Mouse (Mus musculus): ENCODE measurements around the gene Klhdc9. TPM values are rescaled to one million over a fixed set of nuclear protein-coding genes. Genes with fewer than 3 reads are reported as not detected.

The Klhdc9 gene
- total RNA-seq (2021): 1 to 10 TPM; 6.4 to 9.2 TPM

DNA sequence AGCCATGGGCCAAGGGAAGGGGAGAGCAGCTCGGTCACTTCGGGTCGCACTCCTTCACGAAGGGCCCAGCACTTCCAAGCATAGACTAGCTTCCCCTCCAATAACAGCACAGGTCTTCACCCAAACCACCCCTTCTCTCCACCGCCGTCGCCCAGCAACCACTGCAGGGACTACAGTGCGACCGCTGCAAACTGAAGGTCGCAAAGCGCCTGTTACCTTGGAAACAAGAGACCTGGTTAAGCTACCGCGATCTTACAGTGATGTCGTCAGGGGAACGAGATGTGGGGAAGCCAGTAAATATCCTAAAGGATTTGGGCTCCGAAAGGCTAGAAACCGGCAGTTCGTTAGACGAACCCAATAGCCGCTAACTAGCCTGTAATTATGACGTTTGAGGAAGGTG is at the start of gene Klhdc9:
Gene Klhdc9 (minus strand): TSS at position 143 of the 400 bp plus-strand sequence.
- DNase-seq (ENCODE audit: extremely low spot score in 1 of 2, low spot score in 1 of 2): peak; percentile 69 to 71

GRCm38 (mm10) chr1:171410231-171410630 is 49.6 kb upstream of the Klhdc9 start:
- no peak for DNase-seq (ENCODE audit: extremely low spot score in 1 of 2, low spot score in 1 of 2)

GRCm38 (mm10) chr1:171407263-171407662 is 46.7 kb upstream of the Klhdc9 start:
- no peak for DNase-seq (ENCODE audit: extremely low spot score in 1 of 2, low spot score in 1 of 2)

GRCm38 (mm10) chr1:171402991-171403390 is 42.4 kb upstream of the Klhdc9 start:
- DNase-seq (ENCODE audit: extremely low spot score in 1 of 2, low spot score in 1 of 2): no peak

- no peak for DNase-seq (ENCODE audit: extremely low spot score in 1 of 2, low spot score in 1 of 2)
Measured at GRCm38 (mm10) chr1:171401821-171402220, 41.2 kb upstream of the Klhdc9 start.

DNA sequence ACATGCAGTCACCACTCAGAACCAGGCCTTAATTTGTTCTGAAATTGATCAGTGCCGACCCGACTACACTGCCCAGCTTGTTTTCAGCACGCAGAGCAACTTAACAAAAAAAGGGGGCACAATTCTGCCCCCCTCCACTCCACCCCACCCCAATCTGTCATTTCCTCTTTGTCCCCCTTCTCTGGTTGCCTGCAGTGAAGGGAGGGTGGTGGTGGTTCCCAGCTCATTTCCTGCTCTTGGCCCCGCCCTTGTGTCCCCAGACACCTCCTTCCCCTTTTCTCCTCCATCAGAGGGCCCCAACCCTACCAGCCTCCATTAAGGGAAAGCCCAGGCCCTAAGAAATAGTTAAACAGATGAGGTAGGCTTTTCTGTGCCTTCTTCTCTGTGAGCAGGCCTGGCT is 29.5 kb upstream of the Klhdc9 start:
- DNase-seq (ENCODE audit: extremely low spot score in 1 of 2, low spot score in 1 of 2): no peak

GRCm38 (mm10) chr1:171388376-171389102 is 27.9 kb upstream of the Klhdc9 start, which contains the start of gene Arhgap30:
Arhgap30 (plus strand) TSS chr1:171388954.
- DNase-seq (ENCODE audit: extremely low spot score in 1 of 2, low spot score in 1 of 2): no peak

DNA sequence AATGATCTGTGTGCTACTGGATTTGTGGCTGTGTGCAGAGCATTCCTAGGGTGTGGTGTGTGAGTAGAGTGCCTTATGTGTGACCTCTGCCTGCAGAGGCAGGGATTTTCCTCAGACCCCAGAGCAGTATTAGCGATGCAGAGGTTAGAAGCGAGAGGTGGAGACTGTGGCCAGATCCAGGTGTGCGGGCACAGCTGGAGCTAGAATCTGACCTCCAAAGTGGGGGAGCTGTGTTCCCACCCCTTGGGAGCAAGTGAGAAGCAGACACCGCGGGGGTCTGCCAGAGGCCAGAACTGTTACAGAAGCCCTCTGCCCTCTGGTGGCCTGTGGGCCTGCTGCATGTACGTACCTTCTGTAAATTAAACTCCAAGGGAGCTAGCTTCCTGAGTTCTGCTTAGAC is 26.5 kb upstream of the Klhdc9 start:
- no peak for DNase-seq (ENCODE audit: extremely low spot score in 1 of 2, low spot score in 1 of 2)

- DNase-seq (ENCODE audit: extremely low spot score in 1 of 2, low spot score in 1 of 2): no peak
Measured at GRCm38 (mm10) chr1:171385171-171385570, 24.6 kb upstream of the Klhdc9 start.

DNA sequence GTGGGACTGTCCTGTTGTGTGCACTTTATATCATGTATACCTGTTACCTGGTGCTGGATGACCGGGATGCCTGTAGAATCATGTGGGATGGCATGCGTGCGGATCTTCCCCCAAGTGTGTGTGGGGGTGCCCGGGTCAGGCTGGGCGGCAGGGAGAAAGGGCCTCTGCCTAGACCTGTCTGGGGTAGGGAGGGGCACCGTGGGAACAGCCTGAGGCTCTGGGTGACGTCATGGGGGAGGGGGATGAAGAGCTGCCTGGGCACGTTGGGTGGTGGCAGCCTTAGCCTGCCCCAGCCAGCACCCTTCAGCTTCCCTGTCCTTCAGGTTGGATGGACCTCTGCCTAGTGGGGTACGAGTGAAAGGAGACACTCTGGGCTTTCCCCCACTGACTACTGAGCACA is 23.8 kb upstream of the Klhdc9 start:
- no peak for DNase-seq (ENCODE audit: extremely low spot score in 1 of 2, low spot score in 1 of 2)

DNA sequence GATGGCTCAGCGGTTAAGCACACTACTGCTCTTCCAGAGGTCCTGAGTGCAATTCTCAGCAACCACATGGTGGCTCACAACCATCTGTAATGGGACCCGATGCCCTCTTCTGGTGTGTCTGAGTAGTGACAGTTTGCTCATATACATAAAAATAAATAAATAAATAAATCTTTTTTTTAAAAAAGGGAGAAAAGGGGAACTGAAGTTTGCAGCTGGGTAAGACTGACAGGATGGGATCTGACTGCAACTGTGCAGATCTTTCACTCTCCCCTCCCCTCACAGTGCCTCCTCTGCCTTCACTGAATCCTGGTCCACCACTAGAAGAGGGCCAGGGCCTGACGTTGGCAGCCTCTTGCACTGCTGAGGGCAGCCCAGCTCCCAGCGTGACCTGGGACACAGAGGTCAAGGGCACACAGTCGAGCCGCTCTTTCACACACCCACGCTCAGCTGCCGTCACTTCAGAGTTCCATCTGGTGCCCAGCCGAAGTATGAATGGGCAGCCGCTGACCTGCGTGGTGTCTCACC is 21.6 kb upstream of the Klhdc9 start:
- no peak for DNase-seq (ENCODE audit: extremely low spot score in 1 of 2, low spot score in 1 of 2)

DNA sequence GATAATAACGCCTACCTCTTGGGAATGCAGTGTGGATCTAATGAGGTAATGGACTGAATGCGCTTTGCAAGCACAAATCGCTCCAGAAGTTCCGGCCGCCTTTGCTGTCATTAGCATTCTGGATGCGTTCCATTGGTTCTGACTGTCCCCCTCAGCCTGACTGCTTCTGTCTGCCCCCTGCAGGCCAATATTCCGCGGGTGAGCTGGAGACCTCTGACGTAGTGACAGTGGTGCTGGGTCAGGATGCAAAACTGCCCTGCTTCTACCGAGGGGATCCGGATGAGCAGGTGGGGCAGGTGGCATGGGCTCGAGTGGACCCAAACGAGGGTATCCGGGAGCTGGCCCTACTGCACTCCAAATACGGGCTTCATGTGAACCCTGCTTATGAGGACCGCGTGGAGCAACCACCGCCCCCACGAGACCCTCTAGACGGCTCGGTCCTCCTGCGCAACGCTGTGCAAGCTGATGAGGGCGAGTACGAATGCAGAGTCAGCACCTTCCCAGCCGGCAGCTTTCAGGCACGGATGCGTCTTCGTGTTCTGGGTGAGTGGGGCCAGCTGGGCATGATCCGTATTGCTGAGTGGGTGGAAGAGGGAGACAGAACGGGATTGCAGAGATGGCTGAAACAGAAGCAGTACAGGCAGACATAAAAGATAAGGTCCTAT is 19.5 kb upstream of the Klhdc9 start:
- DNase-seq (ENCODE audit: extremely low spot score in 1 of 2, low spot score in 1 of 2): peak; percentile 59 to 69

DNA sequence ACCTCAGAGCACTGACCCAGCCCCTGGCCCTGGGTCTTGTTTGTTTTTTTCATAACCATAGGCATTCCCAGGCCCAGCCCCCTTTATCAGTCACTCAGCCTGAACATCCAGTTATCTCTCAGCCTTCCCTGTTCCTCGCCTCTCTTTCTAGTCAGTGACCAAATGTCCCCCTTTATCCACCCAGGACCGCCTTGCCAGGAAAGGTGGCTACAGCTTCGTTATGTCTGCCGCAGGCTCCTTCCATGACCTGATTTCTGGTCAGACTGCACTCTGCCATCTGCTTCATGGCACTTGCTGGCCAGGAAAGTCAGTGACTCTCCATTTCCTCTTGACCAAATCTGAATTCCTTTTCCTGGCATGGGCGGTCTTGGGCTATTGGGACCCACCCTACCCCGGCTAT is 17.7 kb upstream of the Klhdc9 start:
- no peak for DNase-seq (ENCODE audit: extremely low spot score in 1 of 2, low spot score in 1 of 2)

- no peak for DNase-seq (ENCODE audit: extremely low spot score in 1 of 2, low spot score in 1 of 2)
Measured at GRCm38 (mm10) chr1:171375646-171376097, 15.1 kb upstream of the Klhdc9 start.

- no peak for DNase-seq (ENCODE audit: extremely low spot score in 1 of 2, low spot score in 1 of 2)
Measured at GRCm38 (mm10) chr1:171373946-171374345, 13.3 kb upstream of the Klhdc9 start.

DNA sequence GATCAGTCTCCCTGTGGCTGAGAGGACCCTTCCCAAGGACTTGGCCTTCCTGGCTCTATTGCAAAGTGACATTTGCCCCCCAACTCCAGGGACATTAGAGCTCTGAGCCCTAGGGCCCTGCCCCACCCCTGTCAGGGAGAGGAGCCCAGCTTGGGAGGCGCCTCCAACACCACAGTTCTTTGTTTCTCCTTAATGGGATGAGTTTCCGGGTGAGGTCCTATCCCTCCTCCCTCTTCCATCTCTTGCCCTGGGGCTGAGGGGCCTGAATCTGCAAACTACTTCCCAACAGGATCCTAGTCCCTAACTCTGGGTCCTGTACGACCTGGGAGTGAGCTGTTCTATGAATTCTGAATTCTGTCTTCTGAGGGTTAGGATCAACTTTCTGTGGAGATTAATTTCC is 12.3 kb upstream of the Klhdc9 start:
- DNase-seq (ENCODE audit: extremely low spot score in 1 of 2, low spot score in 1 of 2): no peak

DNA sequence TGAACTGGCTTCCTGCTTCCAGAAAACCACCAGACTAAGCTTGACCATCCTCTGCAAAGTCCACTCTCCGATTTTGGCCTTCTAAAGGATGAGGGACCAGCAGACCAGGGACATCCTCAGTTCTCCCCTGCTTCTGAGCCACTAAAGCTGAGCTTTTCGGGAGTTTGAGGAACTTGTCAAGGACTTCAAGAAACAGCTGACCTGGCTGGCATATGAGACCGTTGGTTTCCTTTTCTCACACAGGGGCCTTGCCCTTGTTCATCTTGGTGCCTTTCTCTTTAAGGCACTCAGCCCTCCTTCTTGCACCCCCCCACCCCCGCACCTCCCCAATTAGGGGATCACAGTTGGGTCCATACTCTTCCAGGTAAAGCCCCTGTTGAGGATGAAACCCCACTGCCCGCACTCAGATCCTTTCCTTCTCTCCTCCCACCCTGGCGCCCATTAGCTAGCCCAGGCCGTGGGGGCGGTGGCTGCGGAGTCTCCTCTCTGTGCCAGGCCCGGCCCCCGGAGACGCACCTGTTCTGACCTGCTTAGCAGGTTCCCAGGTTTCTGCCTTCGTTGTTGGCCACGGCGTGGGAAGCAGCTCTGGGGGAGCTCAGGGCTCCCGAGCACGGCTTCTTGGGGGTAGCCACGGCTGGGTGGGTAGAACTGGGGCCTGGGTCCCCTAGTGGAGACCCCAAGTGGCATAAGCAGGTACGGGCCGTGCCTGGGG is 9.4 kb upstream of the Klhdc9 start, which contains the start of gene Nectin4:
Gene Nectin4 (plus strand): TSS at position 255 of the 712 bp plus-strand sequence.
- DNase-seq (ENCODE audit: extremely low spot score in 1 of 2, low spot score in 1 of 2): no peak

- no peak for DNase-seq (ENCODE audit: extremely low spot score in 1 of 2, low spot score in 1 of 2)
Measured at GRCm38 (mm10) chr1:171365934-171366333, 5.3 kb upstream of the Klhdc9 start.

DNA sequence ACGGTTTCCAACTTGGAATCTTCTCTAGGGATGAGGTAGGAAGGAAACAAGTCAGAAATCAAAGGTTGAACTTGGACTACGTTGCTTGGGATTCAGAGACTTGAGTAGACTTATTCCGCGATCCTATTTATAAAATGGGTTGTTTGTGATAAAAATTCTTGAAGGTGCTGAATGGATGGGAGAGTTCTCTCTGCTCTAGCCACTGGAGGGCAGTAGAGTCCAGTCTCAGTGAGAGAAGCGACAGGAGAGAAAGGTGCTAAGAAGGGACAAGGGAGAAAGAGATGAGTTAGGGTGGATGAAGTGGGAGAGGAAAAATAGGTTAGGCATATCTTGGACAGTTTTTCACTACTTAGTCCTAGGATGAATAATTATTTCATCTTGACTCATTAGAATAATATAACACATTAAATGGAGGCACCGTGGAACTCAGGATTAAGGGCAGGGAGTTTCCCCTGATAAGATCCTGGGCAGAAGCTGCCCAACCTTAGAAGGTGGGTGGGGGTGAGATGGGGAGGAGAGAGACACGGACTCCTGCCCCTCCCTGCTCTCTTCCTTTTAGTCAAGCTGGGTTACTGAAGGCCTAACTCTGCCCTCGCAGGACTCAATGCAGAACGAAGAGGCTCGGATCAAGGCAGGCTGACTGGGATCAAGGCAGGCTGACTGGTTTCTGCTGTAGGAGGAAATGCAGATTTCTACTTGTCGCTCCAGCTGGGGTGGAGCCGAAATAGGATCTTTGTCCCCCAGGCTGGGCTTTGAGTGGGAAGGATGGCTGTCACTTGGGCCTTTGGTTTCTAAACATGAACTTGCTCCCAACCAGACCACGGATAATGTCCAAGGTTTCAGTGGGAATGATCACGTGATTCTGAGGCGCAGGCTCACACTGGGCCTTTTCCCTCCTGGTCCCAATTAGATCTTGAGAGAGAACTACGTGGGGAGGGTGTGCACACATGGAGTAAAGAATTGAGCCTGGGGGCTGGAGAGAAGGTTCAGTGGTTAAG is 807 bp upstream of the Klhdc9 start:
- DNase-seq (ENCODE audit: extremely low spot score in 1 of 2, low spot score in 1 of 2): peak in 1 of 2 experiments; percentile 66

DNA sequence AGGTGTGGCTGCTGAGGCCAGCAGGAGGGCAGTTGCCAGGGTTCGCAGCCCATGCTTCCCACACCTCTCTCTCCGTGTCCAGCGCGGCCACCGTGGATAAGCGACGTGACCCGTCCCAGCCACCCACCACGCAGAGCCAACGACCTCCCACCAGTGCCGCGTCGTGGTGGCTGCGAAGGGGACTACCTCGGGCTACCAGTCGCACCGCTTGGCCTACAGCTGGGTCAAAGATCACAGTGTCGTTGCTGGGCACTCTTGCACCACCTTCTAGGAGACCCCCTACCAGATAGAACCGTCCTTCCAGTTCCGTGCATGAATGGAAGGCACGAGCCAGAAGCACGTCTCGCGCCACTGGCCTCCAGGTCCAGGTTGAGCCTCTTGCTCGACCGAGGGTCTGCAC is 345 bp downstream of the Klhdc9 start:
- DNase-seq (ENCODE audit: extremely low spot score in 1 of 2, low spot score in 1 of 2): peak in 1 of 2 experiments; percentile 29

Measured in layer of hippocampus, postnatal 25 days (tissue).